22 mouse cellular contexts compared by ENCODE assay signal in the genomic region with DNA sequence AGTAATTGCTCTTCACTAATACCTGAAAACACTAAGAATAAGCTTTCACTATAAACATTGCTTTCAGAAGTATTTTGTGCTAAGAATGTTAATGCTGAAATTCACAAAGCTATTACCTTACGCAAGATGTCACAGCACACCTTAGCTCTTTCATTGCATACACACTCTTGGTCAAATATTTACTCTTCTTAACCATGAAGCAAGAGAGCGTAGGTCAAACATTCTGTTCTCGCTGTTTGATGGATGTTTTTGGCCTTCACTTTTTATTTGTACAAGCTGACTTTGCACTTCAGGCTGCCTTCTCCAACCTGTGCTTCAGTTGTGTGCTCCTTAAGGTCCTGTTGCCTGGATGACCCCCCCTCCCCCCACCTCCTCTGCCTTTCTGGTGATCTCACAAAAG.
DNase-seq lines count a peak whose midpoint lies in the region; ATAC-seq and TF ChIP-seq lines count a peak whose summit lies in the region.
"Had no signal": no experiment of that assay in that cellular context is flagged by ENCODE, and none has a peak within 500 bp of the region (broad histone marks: within the 10 kb centered on the region; RNA-seq: fewer than 3 reads in every experiment).

No protein-coding gene starts in this region.

- no peak overlapping the region for H3K9ac ChIP-seq in liver, embryonic 14.5 days (replicated peaks)
- H3K9ac ChIP-seq in stomach, postnatal 0 days (ENCODE audit: low read length), result no peak overlapping the region
- H3K9ac ChIP-seq: embryonic facial prominence, embryonic 15.5 days; forebrain, postnatal 0 days; hindbrain, embryonic 12.5 days; kidney, embryonic 15.5 days; limb, embryonic 12.5 days; midbrain, embryonic 13.5 days; neural tube, embryonic 13.5 days had no signal

- peak; percentile 2 for DNase-seq in kidney, adult 9 months
- DNase-seq in kidney, postnatal 4 days, result no peak
- DNase-seq in liver, embryonic 14.5 days (ENCODE audit: low read depth in 3 of 3, low spot score in 3 of 3), result peak; percentile 4 to 10 (median 9)
- DNase-seq in lung, postnatal 10 days, result peak; percentile 2
- peak; percentile 24 for DNase-seq in stomach, postnatal 0 days (ENCODE audit: low spot score)
- DNase-seq in limb, embryonic 10.5 days (ENCODE audit: low spot score), result no peak
- no peak for DNase-seq in left cerebral cortex, adult 8-10 months (ENCODE audit: low spot score in 2 of 2)
- DNase-seq: adrenal gland, postnatal 14 days; cerebellum, postnatal 10 days; forebrain, postnatal 0 days; gastrocnemius, postnatal 36 days had no signal

- H3K4me2 ChIP-seq in liver, embryonic 14.5 days (ENCODE audit: low read depth), result no peak overlapping the region
- H3K4me2 ChIP-seq in stomach, postnatal 0 days (replicated peaks; ENCODE audit: low read depth), result no peak overlapping the region
- H3K4me2 ChIP-seq: embryonic facial prominence, embryonic 15.5 days; hindbrain, embryonic 12.5 days; kidney, embryonic 15.5 days; limb, embryonic 12.5 days; midbrain, embryonic 13.5 days; neural tube, embryonic 13.5 days had no signal

- TF ChIP-seq EP300 in liver, embryonic 14.5 days (IDR thresholded peaks at IDR 0.05; ENCODE audit: low read depth), result no peak
- TF ChIP-seq EP300 in stomach, postnatal 0 days (optimal IDR thresholded peaks at IDR 0.05), result no peak

- WGBS in liver, embryonic 14.5 days (ENCODE audit: insufficient replicate concordance), result 68% methylated on average over 3 of the region's 3 CpGs
- WGBS in stomach, postnatal 0 days, result 26% methylated on average over 3 of the region's 3 CpGs
- 83% methylated on average over 3 of the region's 3 CpGs for WGBS in limb, embryonic 10.5 days

- H3K4me3 ChIP-seq in liver, embryonic 14.5 days (ENCODE audit: insufficient read depth in 1 of 2, low read depth in 2 of 2, low read length in 2 of 2), result no peak overlapping the region
- H3K4me3 ChIP-seq in stomach, postnatal 0 days (ENCODE audit: low read depth, low read length), result no peak overlapping the region
- H3K4me3 ChIP-seq in limb, embryonic 10.5 days, result no peak overlapping the region
- H3K4me3 ChIP-seq: embryonic facial prominence, embryonic 15.5 days; heart, embryonic 10.5 days; hindbrain, embryonic 12.5 days; kidney, embryonic 15.5 days; layer of hippocampus, adult 2 months; limb, embryonic 12.5 days; midbrain, embryonic 13.5 days; neural tube, embryonic 13.5 days had no signal

- no peaks in the 10 kb centered on the region for H3K27me3 ChIP-seq in liver, embryonic 14.5 days (ENCODE audit: control insufficient read depth, insufficient read depth, low read length)
- H3K27me3 ChIP-seq in stomach, postnatal 0 days (ENCODE audit: control insufficient read depth, insufficient read depth, low read length), result no peaks in the 10 kb centered on the region
- H3K27me3 ChIP-seq in limb, embryonic 10.5 days (ENCODE audit: low read depth, poor library complexity, severe bottlenecking), result no peaks in the 10 kb centered on the region
- H3K27me3 ChIP-seq: embryonic facial prominence, embryonic 15.5 days; hindbrain, embryonic 12.5 days; kidney, embryonic 15.5 days; limb, embryonic 12.5 days; midbrain, embryonic 13.5 days; neural tube, embryonic 13.5 days had no signal

- no peak overlapping the region for H3K27ac ChIP-seq in liver, embryonic 14.5 days
- no peak overlapping the region for H3K27ac ChIP-seq in stomach, postnatal 0 days (replicated peaks)
- no peak overlapping the region for H3K27ac ChIP-seq in limb, embryonic 10.5 days
- H3K27ac ChIP-seq: embryonic facial prominence, embryonic 15.5 days; heart, embryonic 10.5 days; hindbrain, embryonic 12.5 days; kidney, embryonic 15.5 days; layer of hippocampus, adult 2 months; limb, embryonic 12.5 days; midbrain, embryonic 13.5 days; neural tube, embryonic 13.5 days had no signal

- H3K9me3 ChIP-seq in liver, embryonic 14.5 days (ENCODE audit: control insufficient read depth, low read length), result no peaks in the 10 kb centered on the region; the same call in 1 of the 2 replicates
- no peaks in the 10 kb centered on the region for H3K9me3 ChIP-seq in stomach, postnatal 0 days (ENCODE audit: control insufficient read depth, low read length)
- H3K9me3 ChIP-seq in limb, embryonic 10.5 days (replicated peaks), result no peaks in the 10 kb centered on the region
- H3K9me3 ChIP-seq: embryonic facial prominence, embryonic 15.5 days; G1E; heart, embryonic 10.5 days; hindbrain, embryonic 12.5 days; kidney, embryonic 15.5 days; limb, embryonic 12.5 days; midbrain, embryonic 13.5 days; neural tube, embryonic 13.5 days had no signal

- H3K4me1 ChIP-seq in liver, embryonic 14.5 days (replicated peaks; ENCODE audit: control insufficient read depth in 2 of 2, insufficient read depth in 2 of 2, low read length in 1 of 2), result no peaks in the 10 kb centered on the region
- H3K4me1 ChIP-seq in stomach, postnatal 0 days (replicated peaks; ENCODE audit: control insufficient read depth, insufficient read depth), result no peaks in the 10 kb centered on the region
- no peaks in the 10 kb centered on the region for H3K4me1 ChIP-seq in limb, embryonic 10.5 days
- H3K4me1 ChIP-seq: embryonic facial prominence, embryonic 15.5 days; heart, embryonic 10.5 days; hindbrain, embryonic 12.5 days; kidney, embryonic 15.5 days; limb, embryonic 12.5 days; midbrain, embryonic 13.5 days; neural tube, embryonic 13.5 days had no signal

- ATAC-seq in liver, embryonic 14.5 days (ENCODE audit: insufficient read depth), result 0 out of 2 replicates have a peak, but pooled peaks have one; percentile 33
- ATAC-seq in stomach, postnatal 0 days (ENCODE audit: low FRiP score, low TSS enrichment), result peak; percentile 80
- no peak for ATAC-seq in monocyte, adult 5-6 weeks (replicated peaks; ENCODE audit: insufficient number of reproducible peaks, low FRiP score, low TSS enrichment, poor library complexity, severe bottlenecking)
- ATAC-seq: activated CD4-positive, CD25-positive, alpha-beta regulatory T cell, adult 4 months; forebrain, postnatal 0 days; midbrain, embryonic 13.5 days had no signal

- no peak for TF ChIP-seq CTCF in liver, embryonic 14.5 days (IDR thresholded peaks at IDR 0.05; ENCODE audit: low read depth)
- TF ChIP-seq CTCF in stomach, postnatal 0 days (IDR thresholded peaks at IDR 0.05; ENCODE audit: low read depth), result no peak

- H3K36me3 ChIP-seq in liver, embryonic 14.5 days (replicated peaks; ENCODE audit: control insufficient read depth, insufficient read depth, low read depth), result no peaks in the 10 kb centered on the region
- no peaks in the 10 kb centered on the region for H3K36me3 ChIP-seq in stomach, postnatal 0 days (ENCODE audit: control insufficient read depth, insufficient read depth, low read length)
- no peaks in the 10 kb centered on the region for H3K36me3 ChIP-seq in limb, embryonic 10.5 days
- H3K36me3 ChIP-seq: embryonic facial prominence, embryonic 15.5 days; G1E; heart, embryonic 10.5 days; hindbrain, embryonic 12.5 days; kidney, embryonic 15.5 days; limb, embryonic 12.5 days; midbrain, embryonic 13.5 days; neural tube, embryonic 13.5 days had no signal

Comparison
In these comparisons a context has a peak if more than half of its experiments do, and no peak if none do; other contexts are left out.
1. DNase-seq: peak in kidney, adult 9 months (single experiment), liver, embryonic 14.5 days (3 of 3), lung, postnatal 10 days (single experiment) and stomach, postnatal 0 days (single experiment); none in kidney, postnatal 4 days (0 of 2), limb, embryonic 10.5 days (single experiment) and left cerebral cortex, adult 8-10 months (0 of 2).